Mouse (Mus musculus): ENCODE measurements at regions not wholly inside any gene's neighbourhood (a gene's known extent, or its start where the extent isn't known, plus 50 kb on each side); places are given as distances from the start of the nearest gene placed in this dataset.
"Not testable (repeated sequence)": the region's sequence is repeated elsewhere in the genome, so short reads cannot be mapped to it uniquely, and the experiment has no call there.

DNA sequence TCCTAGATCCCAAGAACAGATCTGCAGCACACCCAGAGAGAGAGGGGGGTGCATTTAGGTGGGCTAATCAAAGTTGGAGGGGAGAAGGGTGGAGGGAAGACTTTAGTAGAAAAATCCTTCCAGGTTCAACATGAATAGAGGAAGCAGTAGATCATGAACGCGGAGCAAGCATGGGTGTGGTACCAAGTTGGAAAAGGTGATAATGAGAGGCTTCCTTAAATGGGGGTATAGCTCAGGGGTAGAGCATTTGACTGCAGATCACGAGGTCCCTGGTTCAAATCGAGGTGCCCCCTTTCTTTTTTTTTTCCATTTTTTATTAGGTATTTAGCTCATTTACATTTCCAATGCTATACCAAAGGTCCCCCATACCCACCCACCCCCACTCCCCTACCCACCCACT lies 54.0 kb upstream of the Krba1 start:
- not testable (repeated sequence) for H3K4me3 ChIP-seq (replicated peaks; ENCODE audit: low read length); H3K36me3 ChIP-seq (ENCODE audit: insufficient read depth, low read length)

GRCm38 (mm10) chr6:48336964-48337363 lies 58.4 kb upstream of the Krba1 start:
- not testable (repeated sequence) for H3K36me3 ChIP-seq (ENCODE audit: insufficient read depth, low read length); H3K4me3 ChIP-seq (replicated peaks; ENCODE audit: low read length); H3K27me3 ChIP-seq (ENCODE audit: insufficient read depth, low read length); H3K4me1 ChIP-seq (replicated peaks; ENCODE audit: low read depth, low read length)
- peaks cover 12% of the 10 kb centered on the region for H3K9me3 ChIP-seq (ENCODE audit: low read length)

More for the DNA sequence above, 54.0 kb upstream of the Krba1 start:
- not testable (repeated sequence) for H3K4me1 ChIP-seq (replicated peaks; ENCODE audit: low read depth, low read length); H3K27me3 ChIP-seq (ENCODE audit: insufficient read depth, low read length); H3K9me3 ChIP-seq (ENCODE audit: low read length)

DNA sequence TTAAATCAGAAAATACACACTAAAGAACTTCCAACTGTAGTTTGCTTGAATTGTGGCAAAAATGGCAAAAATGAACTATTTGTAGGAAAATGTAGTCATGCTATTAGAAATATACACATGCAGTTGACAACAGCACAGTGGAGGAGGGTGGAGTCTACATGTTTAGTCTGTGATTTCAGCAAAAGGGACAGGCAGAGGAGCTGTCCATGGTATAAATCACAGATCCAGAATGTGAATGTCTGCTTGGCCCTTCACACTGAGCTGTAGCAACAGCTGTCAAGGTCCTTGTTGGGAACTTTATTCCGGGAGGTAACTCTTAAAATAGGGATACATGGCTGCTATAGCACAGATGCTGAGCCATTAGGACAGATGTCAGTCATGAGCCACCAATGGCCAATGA lies 107.4 kb upstream of the Krba1 start:
- H3K4me3 ChIP-seq (replicated peaks; ENCODE audit: low read length) = no peak overlapping the region
- no peak for TF ChIP-seq CTCF (conservative IDR thresholded peaks at IDR 0.05; ENCODE audit: low read length)
- TF ChIP-seq POU5F1 (IDR thresholded peaks at IDR 0.05; ENCODE audit: borderline replicate concordance, low read length) = no peak
- TF ChIP-seq NANOG (IDR thresholded peaks at IDR 0.05; ENCODE audit: borderline replicate concordance, low read length) = no peak
- H3K9me3 ChIP-seq (ENCODE audit: low read length) = peaks cover 63% of the 10 kb centered on the region
- no peaks in the 10 kb centered on the region for H3K27me3 ChIP-seq (ENCODE audit: insufficient read depth, low read length)
- H3K4me1 ChIP-seq (replicated peaks; ENCODE audit: low read depth, low read length) = no peaks in the 10 kb centered on the region
- H3K36me3 ChIP-seq (ENCODE audit: insufficient read depth, low read length) = no peaks in the 10 kb centered on the region

- H3K27me3 ChIP-seq (ENCODE audit: insufficient read depth, low read length); H3K36me3 ChIP-seq (ENCODE audit: insufficient read depth, low read length); H3K4me3 ChIP-seq (replicated peaks; ENCODE audit: low read length): not testable (repeated sequence)
These were observed 115.7 kb upstream of the Krba1 start for GRCm38 (mm10) chr6:48279646-48280045.

DNA sequence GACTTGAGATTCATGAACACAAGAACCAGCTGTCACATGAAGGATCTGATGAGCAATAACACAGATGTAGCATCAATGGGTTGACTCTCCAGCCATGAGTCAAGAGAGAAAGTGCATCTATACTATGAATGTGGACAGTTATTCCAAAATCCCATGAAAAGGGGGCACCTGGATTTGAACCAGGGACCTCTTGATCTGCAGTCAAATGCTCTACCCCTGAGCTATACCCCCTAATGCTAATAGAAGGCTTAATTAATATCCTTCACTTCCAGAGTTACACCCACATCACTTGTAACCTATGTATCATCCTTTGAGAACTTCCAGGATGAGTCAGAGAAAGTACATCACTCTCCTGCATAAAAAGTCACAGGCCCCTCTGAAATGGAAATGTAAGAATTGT lies 133.8 kb upstream of the Krba1 start:
- H3K4me3 ChIP-seq (replicated peaks; ENCODE audit: low read length); H3K4me1 ChIP-seq (replicated peaks; ENCODE audit: low read depth, low read length); H3K27me3 ChIP-seq (ENCODE audit: insufficient read depth, low read length); H3K36me3 ChIP-seq (ENCODE audit: insufficient read depth, low read length); H3K9me3 ChIP-seq (ENCODE audit: low read length): not testable (repeated sequence)

More at GRCm38 (mm10) chr6:48279646-48280045, 115.7 kb upstream of the Krba1 start:
- not testable (repeated sequence) for H3K9me3 ChIP-seq (ENCODE audit: low read length); H3K4me1 ChIP-seq (replicated peaks; ENCODE audit: low read depth, low read length)

- H3K27me3 ChIP-seq (ENCODE audit: insufficient read depth, low read length); H3K4me3 ChIP-seq (replicated peaks; ENCODE audit: low read length); H3K36me3 ChIP-seq (ENCODE audit: insufficient read depth, low read length); H3K9me3 ChIP-seq (ENCODE audit: low read length); H3K4me1 ChIP-seq (replicated peaks; ENCODE audit: low read depth, low read length): not testable (repeated sequence)
These were observed 142.4 kb upstream of the Krba1 start for GRCm38 (mm10) chr6:48252989-48253388.

DNA sequence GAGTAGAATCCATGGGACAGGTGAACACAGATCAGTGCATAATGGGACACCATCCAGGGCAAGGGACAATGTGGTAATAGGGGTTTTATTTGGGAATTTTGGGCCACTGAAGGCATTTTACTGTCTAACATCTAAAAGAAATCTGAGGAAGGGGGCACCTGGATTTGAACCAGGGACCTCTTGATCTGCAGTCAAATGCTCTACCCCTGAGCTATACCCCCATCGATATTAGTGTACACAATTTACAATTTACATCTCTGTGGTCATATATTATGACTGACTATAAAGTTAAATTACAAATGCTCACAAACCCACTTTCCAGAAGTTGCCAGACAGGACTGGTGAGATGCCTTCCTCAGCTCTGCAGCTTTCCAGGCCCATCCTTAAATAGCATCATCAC lies 143.4 kb upstream of the Krba1 start:
- H3K4me3 ChIP-seq (replicated peaks; ENCODE audit: low read length) = no peak overlapping the region
- no peaks in the 10 kb centered on the region for H3K9me3 ChIP-seq (ENCODE audit: low read length)
- no peaks in the 10 kb centered on the region for H3K27me3 ChIP-seq (ENCODE audit: insufficient read depth, low read length)
- TF ChIP-seq NANOG (IDR thresholded peaks at IDR 0.05; ENCODE audit: borderline replicate concordance, low read length) (no peak), CTCF (conservative IDR thresholded peaks at IDR 0.05; ENCODE audit: low read length) (no peak), POU5F1 (IDR thresholded peaks at IDR 0.05; ENCODE audit: borderline replicate concordance, low read length) (no peak)
- no peaks in the 10 kb centered on the region for H3K4me1 ChIP-seq (replicated peaks; ENCODE audit: low read depth, low read length)
- H3K36me3 ChIP-seq (ENCODE audit: insufficient read depth, low read length) = no peaks in the 10 kb centered on the region

GRCm38 (mm10) chr6:48244191-48244590 lies 151.2 kb upstream of the Krba1 start:
- not testable (repeated sequence) for H3K36me3 ChIP-seq (ENCODE audit: insufficient read depth, low read length); H3K27me3 ChIP-seq (ENCODE audit: insufficient read depth, low read length); H3K9me3 ChIP-seq (ENCODE audit: low read length); H3K4me1 ChIP-seq (replicated peaks; ENCODE audit: low read depth, low read length); H3K4me3 ChIP-seq (replicated peaks; ENCODE audit: low read length)

- H3K4me1 ChIP-seq (replicated peaks; ENCODE audit: low read depth, low read length) = no peaks in the 10 kb centered on the region
- no peak overlapping the region for H3K4me3 ChIP-seq (replicated peaks; ENCODE audit: low read length)
- H3K27me3 ChIP-seq (ENCODE audit: insufficient read depth, low read length) = no peaks in the 10 kb centered on the region
- TF ChIP-seq CTCF (conservative IDR thresholded peaks at IDR 0.05; ENCODE audit: low read length) (no peak), NANOG (IDR thresholded peaks at IDR 0.05; ENCODE audit: borderline replicate concordance, low read length) (no peak), POU5F1 (IDR thresholded peaks at IDR 0.05; ENCODE audit: borderline replicate concordance, low read length) (no peak)
- peaks cover 21% of the 10 kb centered on the region for H3K9me3 ChIP-seq (ENCODE audit: low read length)
- no peaks in the 10 kb centered on the region for H3K36me3 ChIP-seq (ENCODE audit: insufficient read depth, low read length)
These were observed 141.0 kb upstream of the Zfp746 start for GRCm38 (mm10) chr6:48227431-48227830.

GRCm38 (mm10) chr6:48224206-48224605 lies 137.8 kb upstream of the Zfp746 start:
- no peak for TF ChIP-seq POU5F1 (IDR thresholded peaks at IDR 0.05; ENCODE audit: borderline replicate concordance, low read length)
- TF ChIP-seq NANOG (IDR thresholded peaks at IDR 0.05; ENCODE audit: borderline replicate concordance, low read length) = no peak
- TF ChIP-seq CTCF (conservative IDR thresholded peaks at IDR 0.05; ENCODE audit: low read length) = no peak
- Histone ChIP-seq H3K36me3 (ENCODE audit: insufficient read depth, low read length) (no peaks in the 10 kb centered on the region), H3K4me3 (replicated peaks; ENCODE audit: low read length) (no peak overlapping the region), H3K4me1 (replicated peaks; ENCODE audit: low read depth, low read length) (no peaks in the 10 kb centered on the region), H3K9me3 (ENCODE audit: low read length) (peaks cover 21% of the 10 kb centered on the region), H3K27me3 (ENCODE audit: insufficient read depth, low read length) (no peaks in the 10 kb centered on the region)
